Mouse (Mus musculus) retina, adult 2 months (tissue): ENCODE results near the gene Erbin.

Source experiments
- DNase-seq: peaks from one replicate; pipeline ENCODE4 v3.0.0-alpha.2; 2012; ENCODE audit warnings: low read depth, low spot score

The Erbin gene

DNA sequence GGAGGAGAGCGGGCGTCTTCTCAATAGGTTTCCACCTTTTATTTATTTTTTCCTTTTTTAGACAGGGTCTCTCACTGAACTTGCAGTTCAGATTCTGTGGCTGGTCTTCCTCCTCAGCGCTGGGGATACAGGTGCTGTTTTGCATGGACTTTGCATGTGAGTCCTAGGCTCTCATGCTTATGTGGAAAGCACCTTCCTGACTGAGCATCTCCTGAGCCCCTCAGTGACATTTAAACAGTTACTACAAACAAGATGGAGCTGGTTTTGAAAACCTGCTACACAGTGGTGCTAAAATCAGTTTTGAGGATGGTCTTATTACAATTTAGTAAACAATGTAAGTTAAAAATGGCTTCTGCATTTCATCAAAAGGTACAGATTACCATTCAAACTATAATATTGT is 102.4 kb downstream of the Erbin start:
- no peak for DNase-seq

DNA sequence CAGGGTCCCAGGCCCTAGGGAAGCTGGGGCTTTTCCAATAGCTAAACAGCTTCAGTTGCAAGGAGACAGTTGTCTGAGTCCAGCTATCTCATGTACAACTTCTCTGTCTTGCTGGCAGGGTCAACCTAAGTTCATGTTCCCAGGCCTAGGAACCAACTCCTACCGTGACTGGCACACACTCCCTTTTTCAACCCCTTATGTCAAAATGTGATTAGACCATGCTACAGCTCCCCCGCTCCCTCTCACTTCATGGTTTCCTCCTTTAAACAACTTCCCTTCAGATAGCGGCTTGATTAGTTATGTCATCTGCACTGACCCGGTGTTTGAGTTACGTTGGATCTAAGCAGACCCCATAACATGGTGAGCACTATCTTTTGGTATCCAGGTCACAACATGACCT is 112.8 kb downstream of the Erbin start:
- no peak for DNase-seq

- no peak for DNase-seq
Observed at GRCm38 (mm10) chr13:103806210-103806851, 114.0 kb downstream of the Erbin start.

- no peak for DNase-seq
Observed at GRCm38 (mm10) chr13:103803721-103804120, 116.6 kb downstream of the Erbin start.

GRCm38 (mm10) chr13:103801021-103801420 is 119.3 kb downstream of the Erbin start:
- DNase-seq, result no peak

DNA sequence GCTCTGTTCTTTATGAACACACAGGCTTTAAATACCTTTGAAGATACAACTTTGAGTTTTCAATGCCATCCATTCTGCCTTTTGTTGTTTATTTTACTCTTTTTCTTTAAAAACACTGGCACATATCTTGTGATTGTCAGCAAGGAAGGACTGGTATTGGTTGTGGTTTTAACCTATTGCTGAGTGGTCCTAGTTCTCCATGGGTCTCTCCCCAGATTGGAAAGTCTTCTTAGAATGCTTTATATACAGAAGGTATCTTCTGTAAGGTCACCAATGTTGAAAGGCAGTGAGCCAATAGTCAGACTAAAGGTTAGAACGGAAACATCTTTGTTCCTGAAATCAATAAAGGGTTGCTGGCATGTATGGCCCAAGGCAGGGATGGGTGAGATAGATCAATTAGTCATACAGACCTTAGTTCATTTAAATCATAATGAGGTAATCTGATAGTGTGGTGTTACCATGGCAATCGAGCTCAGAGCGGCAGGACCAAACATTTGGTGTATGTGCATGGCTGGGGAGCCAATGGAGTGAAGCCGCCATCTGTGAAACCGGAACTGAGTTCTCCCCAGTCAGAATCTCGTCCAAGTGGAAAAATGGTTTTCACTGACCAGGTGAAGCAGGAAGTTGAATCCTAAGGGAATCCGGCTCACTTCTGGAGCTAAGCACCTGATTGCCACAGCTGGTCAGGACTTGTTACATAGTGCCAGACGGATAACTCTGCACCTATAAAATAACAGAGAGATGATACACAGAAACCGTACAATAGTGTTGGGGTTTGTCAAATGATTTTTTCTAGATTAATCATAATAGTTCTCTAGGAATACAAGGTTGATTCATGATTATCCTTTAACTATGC is 125.4 kb downstream of the Erbin start:
- DNase-seq, result no peak

GRCm38 (mm10) chr13:103779922-103780585 is 140.3 kb downstream of the Erbin start:
- peak; percentile 20 for DNase-seq

DNA sequence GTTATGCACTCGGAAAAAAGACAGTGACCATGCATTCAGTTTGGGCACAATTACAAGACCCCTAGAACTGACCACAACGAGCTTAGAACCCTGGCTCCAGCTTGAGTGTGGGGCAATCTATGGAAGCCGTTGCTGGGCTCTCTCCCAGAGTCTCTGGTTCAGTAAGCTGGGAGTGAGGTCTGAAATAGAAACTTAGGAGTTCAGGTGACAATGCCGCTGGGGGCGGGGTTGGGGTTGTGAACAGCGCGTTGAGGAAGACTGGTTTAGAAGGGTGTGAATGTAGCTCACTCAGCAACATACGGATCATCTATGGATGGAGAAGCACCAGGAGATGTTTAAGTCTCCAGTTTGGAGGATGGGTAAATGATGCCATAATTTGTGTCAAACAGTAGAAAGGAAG is 143.2 kb downstream of the Erbin start:
- no peak for DNase-seq

DNA sequence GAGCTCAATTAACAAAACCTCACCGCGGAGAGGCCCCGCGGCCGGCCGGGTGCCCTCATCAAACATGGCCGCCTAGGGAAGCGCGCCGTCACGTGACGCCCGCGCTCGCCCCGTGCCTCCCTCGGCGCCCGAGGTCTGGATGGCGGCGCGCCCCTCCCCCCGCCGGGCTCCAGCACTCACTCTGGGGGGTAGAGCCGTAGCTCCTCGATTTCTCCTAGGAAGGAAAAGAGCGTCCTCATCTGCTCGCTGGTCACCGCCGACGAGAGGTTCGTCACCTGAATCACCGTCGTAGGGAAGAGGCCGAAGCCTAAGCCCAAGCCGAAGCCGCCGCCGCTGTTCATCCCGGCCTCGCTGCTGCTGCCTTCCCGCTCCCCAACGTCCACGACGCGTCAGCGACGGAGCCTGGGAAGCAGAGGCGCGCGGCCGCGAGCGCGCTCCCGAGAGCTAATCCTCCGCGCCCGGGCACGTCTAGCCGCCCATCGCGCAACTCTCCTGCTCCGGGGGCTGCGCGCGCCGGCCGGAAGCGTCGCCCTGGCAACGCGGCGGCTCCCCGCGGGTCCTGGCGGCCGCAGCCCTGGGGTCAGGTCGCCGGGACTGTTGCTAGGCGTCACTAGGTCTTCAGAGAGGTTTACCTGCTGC is 146.1 kb downstream of the Erbin start, which contains the start of gene Srek1:
Gene Srek1, minus strand, starts transcription at position 490 of the 639 bp plus-strand sequence.
- peak; percentile 90 for DNase-seq

- DNase-seq, result no peak
Observed at GRCm38 (mm10) chr13:103773407-103774118, 146.8 kb downstream of the Erbin start.

DNA sequence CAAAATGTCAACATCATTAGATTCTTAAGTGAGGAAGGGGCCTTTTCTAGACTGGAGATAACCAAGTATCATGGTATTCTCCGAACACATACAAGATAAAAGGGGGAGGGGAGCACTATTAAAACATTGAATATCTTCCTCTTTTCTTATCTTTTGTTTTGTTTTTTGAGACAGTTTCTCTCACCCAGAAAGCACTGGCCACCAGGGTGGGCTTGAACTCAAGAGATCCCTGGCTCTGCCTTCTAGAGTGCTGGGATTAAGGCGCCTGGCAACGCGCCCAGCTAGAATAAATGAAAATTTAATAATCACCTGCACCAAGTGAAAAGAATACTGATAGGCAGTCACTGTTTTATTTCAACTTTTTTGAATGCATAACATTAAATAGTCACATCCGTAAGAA is 147.4 kb downstream of the Erbin start:
- no peak for DNase-seq

DNA sequence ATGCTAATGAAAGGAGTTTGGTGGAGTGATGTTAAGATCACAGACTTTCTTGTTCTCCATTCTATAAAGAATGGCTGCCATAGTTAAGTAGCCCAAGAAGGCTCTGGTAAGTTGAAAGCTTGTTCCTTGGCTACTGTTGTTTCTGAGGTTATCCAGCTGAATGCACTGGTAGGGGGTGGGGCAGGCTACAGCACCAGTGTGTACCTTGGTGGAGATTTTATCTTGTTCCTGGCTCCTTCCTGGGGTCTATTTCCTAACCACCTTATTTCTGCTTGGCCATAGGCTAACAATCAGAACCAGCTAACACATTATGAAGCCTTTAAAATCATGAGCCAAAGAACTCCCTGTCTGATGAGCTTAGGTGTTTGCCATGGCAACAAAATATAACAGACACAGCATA is 149.5 kb downstream of the Erbin start:
- DNase-seq, result no peak
